Mouse (Mus musculus): ENCODE measurements around the gene Saxo1. TPM values are rescaled to one million over a fixed set of nuclear protein-coding genes. Genes with fewer than 3 reads are reported as not detected.

The Saxo1 gene
- polyA plus RNA-seq, 1 experiment from 2014 or later: not detected

DNA sequence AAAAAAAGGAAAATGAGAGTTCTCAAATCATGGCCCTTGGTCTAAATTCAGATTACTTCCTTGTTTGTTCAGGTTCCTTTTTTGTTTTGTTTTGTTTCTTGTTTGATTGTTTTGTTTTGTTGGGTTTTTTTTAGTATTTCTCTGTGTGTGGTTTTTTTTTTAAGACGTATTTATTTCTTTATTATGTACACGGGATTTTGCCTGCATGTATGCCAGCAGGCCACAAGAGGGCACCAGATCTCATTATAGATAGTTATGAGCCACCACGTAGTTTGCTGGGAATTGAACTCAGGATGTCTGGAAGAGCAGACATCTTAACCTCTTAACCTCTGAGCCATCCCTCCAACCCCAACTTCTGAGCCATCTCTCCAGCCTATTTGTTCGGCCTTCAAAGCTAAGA, 20.2 kb downstream of the Saxo1 start:
- Histone ChIP-seq H3K4me3 (ENCODE audit: low read length) (no peak overlapping the region), H3K9ac (ENCODE audit: low read length) (no peak overlapping the region), H3K9me3 (replicated peaks; ENCODE audit: control insufficient read depth, low read length) (no peaks in the 10 kb centered on the region), H3K27ac (ENCODE audit: low read length) (no peak overlapping the region), H3K36me3 (ENCODE audit: control insufficient read depth, insufficient read depth) (no peaks in the 10 kb centered on the region), H3K4me2 (ENCODE audit: low read depth, low read length) (no peak overlapping the region), H3K4me1 (ENCODE audit: control insufficient read depth, insufficient read depth, low read length) (no peaks in the 10 kb centered on the region), H3K27me3 (ENCODE audit: control insufficient read depth, insufficient read depth, low read length) (no peaks in the 10 kb centered on the region)
- 40% methylated on average over 4 of the region's 4 CpGs for WGBS
- no peak for ATAC-seq (replicated peaks; ENCODE audit: extremely low read depth, insufficient read depth, low FRiP score)

DNA sequence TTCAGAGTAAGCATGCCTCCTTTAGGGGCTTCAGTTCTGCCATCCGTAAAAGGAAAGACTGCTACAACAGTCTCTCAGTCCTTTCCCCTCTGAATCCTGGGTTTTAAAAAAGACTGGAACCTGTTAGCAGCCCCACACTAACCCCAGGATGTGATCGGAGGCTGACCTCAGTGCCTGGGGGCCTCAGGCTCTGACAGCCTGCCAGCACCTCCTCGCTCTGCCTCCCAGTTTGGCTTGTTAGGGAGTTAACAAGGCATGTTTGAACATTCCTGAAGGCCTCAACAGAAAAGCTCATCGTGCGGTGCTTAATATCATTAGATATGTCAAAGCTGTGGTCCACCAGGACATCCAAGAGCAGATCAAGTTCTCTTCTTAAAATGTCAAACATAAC, 24.0 kb downstream of the Saxo1 start:
- Histone ChIP-seq H3K9me3 (replicated peaks; ENCODE audit: control insufficient read depth, low read length) (no peaks in the 10 kb centered on the region), H3K27ac (ENCODE audit: low read length) (no peak overlapping the region), H3K27me3 (ENCODE audit: control insufficient read depth, insufficient read depth, low read length) (no peaks in the 10 kb centered on the region), H3K4me2 (ENCODE audit: low read depth, low read length) (no peak overlapping the region), H3K4me3 (ENCODE audit: low read length) (no peak overlapping the region), H3K9ac (ENCODE audit: low read length) (no peak overlapping the region), H3K36me3 (ENCODE audit: control insufficient read depth, insufficient read depth) (no peaks in the 10 kb centered on the region), H3K4me1 (ENCODE audit: control insufficient read depth, insufficient read depth, low read length) (no peaks in the 10 kb centered on the region)
- no peak for ATAC-seq (replicated peaks; ENCODE audit: extremely low read depth, insufficient read depth, low FRiP score)
- 45% methylated on average over 5 of the region's 5 CpGs for WGBS

DNA sequence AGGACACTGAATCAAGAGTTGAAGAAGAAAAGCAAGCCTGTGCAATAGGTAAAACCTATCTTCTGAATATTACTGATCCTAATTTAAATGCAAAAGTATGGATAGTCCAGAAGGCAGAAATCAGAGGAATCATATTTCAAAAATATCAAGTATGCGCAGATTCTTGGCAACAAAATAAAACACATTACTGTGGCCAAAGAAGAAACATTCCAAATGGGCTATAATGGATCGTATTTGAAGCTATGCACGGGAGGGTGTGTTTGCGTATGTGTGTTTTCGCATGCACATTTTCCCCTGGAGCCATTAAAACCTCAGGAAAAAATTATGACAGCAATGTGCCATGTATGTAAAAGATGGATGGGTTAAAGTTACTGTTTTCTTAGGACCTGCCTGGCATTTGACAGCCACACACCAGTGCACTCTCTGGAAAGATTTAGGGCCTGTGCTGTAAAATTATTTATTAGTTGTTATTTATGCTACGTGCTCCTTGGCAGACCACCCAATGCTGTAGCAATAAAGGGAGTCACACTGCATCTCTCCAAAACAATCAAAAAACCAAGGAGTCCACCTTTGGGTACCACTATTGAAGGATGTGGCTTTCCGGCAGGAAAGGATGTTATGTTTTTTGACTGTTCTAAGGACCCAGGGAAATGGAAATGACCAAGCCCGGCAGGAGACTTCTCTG, 24.6 kb downstream of the Saxo1 start:
- Histone ChIP-seq H3K4me2 (ENCODE audit: low read depth, low read length) (no peak overlapping the region), H3K4me1 (ENCODE audit: control insufficient read depth, insufficient read depth, low read length) (no peaks in the 10 kb centered on the region), H3K27me3 (ENCODE audit: control insufficient read depth, insufficient read depth, low read length) (no peaks in the 10 kb centered on the region), H3K27ac (ENCODE audit: low read length) (no peak overlapping the region), H3K9ac (ENCODE audit: low read length) (no peak overlapping the region), H3K4me3 (ENCODE audit: low read length) (no peak overlapping the region), H3K36me3 (ENCODE audit: control insufficient read depth, insufficient read depth) (no peaks in the 10 kb centered on the region), H3K9me3 (replicated peaks; ENCODE audit: control insufficient read depth, low read length) (no peaks in the 10 kb centered on the region)
- WGBS: 72% methylated on average over 8 of the region's 8 CpGs
- no peak for ATAC-seq (replicated peaks; ENCODE audit: extremely low read depth, insufficient read depth, low FRiP score)

GRCm38 (mm10) chr4:86529161-86529560, 29.0 kb downstream of the Saxo1 start:
- no peaks in the 10 kb centered on the region for H3K36me3 ChIP-seq (ENCODE audit: control insufficient read depth, insufficient read depth)
- no peaks in the 10 kb centered on the region for H3K9me3 ChIP-seq (replicated peaks; ENCODE audit: control insufficient read depth, low read length)
- H3K4me1 ChIP-seq (ENCODE audit: control insufficient read depth, insufficient read depth, low read length): no peaks in the 10 kb centered on the region
- H3K27ac ChIP-seq (ENCODE audit: low read length): no peak overlapping the region
- ATAC-seq (replicated peaks; ENCODE audit: extremely low read depth, insufficient read depth, low FRiP score): no peak
- no peaks in the 10 kb centered on the region for H3K27me3 ChIP-seq (ENCODE audit: control insufficient read depth, insufficient read depth, low read length)
- WGBS: 74% methylated on average over 6 of the region's 6 CpGs
- H3K4me3 ChIP-seq (ENCODE audit: low read length): no peak overlapping the region
- no peak overlapping the region for H3K9ac ChIP-seq (ENCODE audit: low read length)
- no peak overlapping the region for H3K4me2 ChIP-seq (ENCODE audit: low read depth, low read length)

DNA sequence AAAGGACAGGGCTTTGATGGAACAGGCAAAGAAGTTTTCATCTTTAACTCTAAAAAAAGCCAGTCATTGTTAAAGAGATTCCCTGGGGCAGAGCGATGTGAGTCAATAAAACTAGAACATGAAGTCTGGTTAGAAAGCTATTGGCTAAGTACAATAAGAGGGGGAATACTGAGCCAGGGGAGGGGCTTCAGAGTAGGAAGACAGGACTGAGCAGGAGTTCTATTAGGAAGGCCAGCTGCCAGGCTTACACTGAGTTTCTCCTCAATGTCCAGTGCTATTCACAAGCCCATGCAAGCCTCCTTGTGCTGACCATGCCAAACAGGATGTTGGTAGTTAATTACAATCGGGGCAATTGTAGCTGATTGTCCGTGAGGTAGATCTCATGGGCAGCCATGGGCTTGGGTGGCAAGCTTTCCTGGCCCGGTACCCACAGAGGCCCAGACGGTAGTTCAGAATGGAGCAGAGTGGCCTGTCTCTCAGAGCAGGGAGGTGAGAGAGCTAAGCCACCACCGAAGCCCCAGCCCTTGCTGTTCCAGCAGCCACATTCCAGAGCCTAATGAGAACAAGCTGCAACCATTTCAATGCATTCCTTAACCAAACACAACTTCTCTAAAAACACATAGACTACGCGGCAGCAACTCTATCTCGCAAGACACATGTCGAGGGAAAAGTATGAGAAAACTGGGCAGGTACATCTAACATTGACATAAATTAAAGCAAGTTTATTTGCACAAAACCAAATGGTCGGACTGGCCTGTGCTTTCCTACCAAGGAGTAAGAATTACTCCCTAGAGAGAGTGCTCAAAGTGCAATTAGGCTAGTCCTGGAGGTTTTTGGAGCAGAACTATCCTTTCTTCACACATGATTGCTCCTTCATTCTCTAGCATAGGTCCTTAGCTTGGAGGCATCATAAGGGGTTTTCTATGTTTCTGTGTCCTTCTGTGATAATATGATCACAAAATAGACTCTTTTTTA, 30.7 kb downstream of the Saxo1 start:
- Histone ChIP-seq H3K4me2 (ENCODE audit: low read depth, low read length) (no peak overlapping the region), H3K9ac (ENCODE audit: low read length) (no peak overlapping the region), H3K27ac (ENCODE audit: low read length) (no peak overlapping the region), H3K4me3 (ENCODE audit: low read length) (no peak overlapping the region), H3K27me3 (ENCODE audit: control insufficient read depth, insufficient read depth, low read length) (no peaks in the 10 kb centered on the region), H3K9me3 (replicated peaks; ENCODE audit: control insufficient read depth, low read length) (no peaks in the 10 kb centered on the region), H3K36me3 (ENCODE audit: control insufficient read depth, insufficient read depth) (no peaks in the 10 kb centered on the region), H3K4me1 (ENCODE audit: control insufficient read depth, insufficient read depth, low read length) (no peaks in the 10 kb centered on the region)
- no peak for ATAC-seq (replicated peaks; ENCODE audit: extremely low read depth, insufficient read depth, low FRiP score)
- 53% methylated on average over 11 of the region's 11 CpGs for WGBS

DNA sequence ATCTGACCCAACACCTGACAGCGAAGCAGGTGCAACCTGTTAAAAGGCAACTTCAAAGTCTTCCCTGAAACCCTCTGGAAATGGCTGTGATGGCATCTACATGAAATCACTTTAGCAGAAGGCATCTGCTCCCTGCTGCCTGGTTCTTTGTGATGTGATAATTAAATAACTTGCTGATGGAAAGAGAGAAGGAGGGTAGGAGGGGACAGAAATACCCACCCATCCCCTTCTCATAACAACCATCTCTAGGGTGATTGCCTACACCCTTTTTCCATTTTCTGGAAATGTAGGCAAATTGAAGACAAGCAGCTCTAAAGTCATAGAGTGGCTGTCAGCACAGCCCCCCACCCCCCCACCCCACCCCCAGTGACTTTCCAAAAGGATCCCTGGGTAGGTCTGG, 33.6 kb downstream of the Saxo1 start:
- ATAC-seq (replicated peaks; ENCODE audit: extremely low read depth, insufficient read depth, low FRiP score): no peak

DNA sequence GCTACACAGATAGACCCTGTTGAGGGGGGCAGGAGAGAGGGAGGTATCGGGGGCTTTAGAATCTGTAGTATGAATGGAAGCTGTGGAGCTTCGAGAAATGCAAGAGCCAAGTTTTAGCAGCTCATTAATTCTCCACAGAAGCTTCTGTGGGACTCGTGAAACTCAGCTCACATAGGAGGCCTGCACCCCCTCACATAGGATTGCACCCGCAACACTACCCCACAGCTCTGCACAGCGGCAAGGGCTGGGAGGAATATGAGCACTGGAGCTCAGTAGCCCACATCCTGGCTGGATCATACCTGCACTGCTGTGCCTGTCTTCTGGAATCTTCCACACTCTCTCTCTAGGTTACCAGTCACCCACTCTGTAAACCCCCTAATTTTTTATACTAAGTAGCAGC, 34.4 kb downstream of the Saxo1 start:
- Histone ChIP-seq H3K36me3 (ENCODE audit: control insufficient read depth, insufficient read depth) (no peaks in the 10 kb centered on the region), H3K4me3 (ENCODE audit: low read length) (no peak overlapping the region), H3K27ac (ENCODE audit: low read length) (no peak overlapping the region), H3K27me3 (ENCODE audit: control insufficient read depth, insufficient read depth, low read length) (no peaks in the 10 kb centered on the region; the same call in 1 of the 2 replicates), H3K9ac (ENCODE audit: low read length) (no peak overlapping the region), H3K4me1 (ENCODE audit: control insufficient read depth, insufficient read depth, low read length) (no peaks in the 10 kb centered on the region), H3K4me2 (ENCODE audit: low read depth, low read length) (no peak overlapping the region), H3K9me3 (replicated peaks; ENCODE audit: control insufficient read depth, low read length) (no peaks in the 10 kb centered on the region)
- ATAC-seq (replicated peaks; ENCODE audit: extremely low read depth, insufficient read depth, low FRiP score): no peak
- 86% methylated on average over 5 of the region's 5 CpGs for WGBS

More for the DNA sequence above, 33.6 kb downstream of the Saxo1 start:
- 92% methylated on average over 1 of the region's 1 CpGs for WGBS
- Histone ChIP-seq H3K4me3 (ENCODE audit: low read length) (no peak overlapping the region), H3K27me3 (ENCODE audit: control insufficient read depth, insufficient read depth, low read length) (no peaks in the 10 kb centered on the region), H3K27ac (ENCODE audit: low read length) (no peak overlapping the region), H3K9ac (ENCODE audit: low read length) (no peak overlapping the region), H3K4me2 (ENCODE audit: low read depth, low read length) (no peak overlapping the region), H3K36me3 (ENCODE audit: control insufficient read depth, insufficient read depth) (no peaks in the 10 kb centered on the region), H3K9me3 (replicated peaks; ENCODE audit: control insufficient read depth, low read length) (no peaks in the 10 kb centered on the region), H3K4me1 (ENCODE audit: control insufficient read depth, insufficient read depth, low read length) (no peaks in the 10 kb centered on the region)

GRCm38 (mm10) chr4:86520695-86521094, 37.4 kb downstream of the Saxo1 start:
- Histone ChIP-seq H3K9ac (ENCODE audit: low read length) (no peak overlapping the region), H3K27ac (ENCODE audit: low read length) (no peak overlapping the region), H3K36me3 (ENCODE audit: control insufficient read depth, insufficient read depth) (no peaks in the 10 kb centered on the region), H3K27me3 (ENCODE audit: control insufficient read depth, insufficient read depth, low read length) (no peaks in the 10 kb centered on the region; the same call in 1 of the 2 replicates), H3K4me1 (ENCODE audit: control insufficient read depth, insufficient read depth, low read length) (no peaks in the 10 kb centered on the region), H3K4me3 (ENCODE audit: low read length) (no peak overlapping the region), H3K4me2 (ENCODE audit: low read depth, low read length) (no peak overlapping the region), H3K9me3 (replicated peaks; ENCODE audit: control insufficient read depth, low read length) (no peaks in the 10 kb centered on the region)
- WGBS: 81% methylated on average over 12 of the region's 12 CpGs
- ATAC-seq (replicated peaks; ENCODE audit: extremely low read depth, insufficient read depth, low FRiP score): no peak

GRCm38 (mm10) chr4:86519953-86520352, 38.2 kb downstream of the Saxo1 start:
- no peak overlapping the region for H3K9ac ChIP-seq (ENCODE audit: low read length)
- H3K9me3 ChIP-seq (replicated peaks; ENCODE audit: control insufficient read depth, low read length): no peaks in the 10 kb centered on the region
- no peaks in the 10 kb centered on the region for H3K36me3 ChIP-seq (ENCODE audit: control insufficient read depth, insufficient read depth)
- no peak for ATAC-seq (replicated peaks; ENCODE audit: extremely low read depth, insufficient read depth, low FRiP score)
- H3K4me3 ChIP-seq (ENCODE audit: low read length): no peak overlapping the region
- H3K4me1 ChIP-seq (ENCODE audit: control insufficient read depth, insufficient read depth, low read length): no peaks in the 10 kb centered on the region
- 85% methylated on average over 6 of the region's 6 CpGs for WGBS
- no peak overlapping the region for H3K4me2 ChIP-seq (ENCODE audit: low read depth, low read length)
- no peak overlapping the region for H3K27ac ChIP-seq (ENCODE audit: low read length)
- no peaks in the 10 kb centered on the region; the same call in 1 of the 2 replicates for H3K27me3 ChIP-seq (ENCODE audit: control insufficient read depth, insufficient read depth, low read length)
